Mouse (Mus musculus) MEL (cell line): ENCODE results near the gene Fam69a. TPM values are rescaled to one million over a fixed set of nuclear protein-coding genes. Genes with fewer than 3 reads are reported as not detected.
A peak's percentile ranks its signal among the peaks of the same experiment; 100 is the strongest.

Experiments
- DNase-seq: peaks from one replicate; pipeline ENCODE4 v3.0.0; 2011; ENCODE audit warnings: low read depth, low spot score
- H3K27ac ChIP-seq: 2 replicates; pipeline ENCODE4 v1.5.1; 2012; ENCODE audit warnings: low read depth, mild to moderate bottlenecking, control low read depth, low read length, moderate library complexity; ENCODE audit not compliant: control insufficient read depth
- H3K27me3 ChIP-seq, 2 experiments: fragments of 150-350 bp in 1 of 2; sonication (generic) in 1 of 2; 2 replicates each; pipeline ENCODE4 v1.6.1; 2012; ENCODE audit warnings: low read length in 2 of 2, mild to moderate bottlenecking in 2 of 2, improper control_type of control experiment in 1 of 2, moderate library complexity in 1 of 2; ENCODE audit not compliant: insufficient read depth in 2 of 2, control insufficient read depth in 1 of 2
- H3K36me3 ChIP-seq, 2 experiments: 2 replicates each; pipeline ENCODE4 v1.6.1; 2012 to 2014; ENCODE audit warnings: low read length in 2 of 2, improper control_type of control experiment in 1 of 2, inconsistent platforms in 1 of 2, mild to moderate bottlenecking in 1 of 2; ENCODE audit not compliant: insufficient read depth in 2 of 2, control insufficient read depth in 1 of 2
- H3K4me1 ChIP-seq, 2 experiments: fragments of 150-350 bp in 1 of 2; sonication (generic) in 1 of 2; 2 replicates each; pipeline ENCODE4 v1.6.1; 2012; ENCODE audit warnings: low read length in 2 of 2, improper control_type of control experiment in 1 of 2, mild to moderate bottlenecking in 1 of 2; ENCODE audit not compliant: insufficient read depth in 2 of 2, control insufficient read depth in 1 of 2
- H3K4me3 ChIP-seq, 2 experiments: fragments of 150-350 bp in 1 of 2; sonication (generic) in 1 of 2; 2 replicates each; pipeline ENCODE4 v1.5.1; 2012; ENCODE audit warnings: low read depth in 2 of 2, low read length in 2 of 2, mild to moderate bottlenecking in 2 of 2, moderate library complexity in 2 of 2, control low read depth in 1 of 2, improper control_type of control experiment in 1 of 2; ENCODE audit not compliant: control insufficient read depth in 1 of 2, insufficient read depth in 1 of 2
- H3K79me2 ChIP-seq: 2 replicates; pipeline ENCODE4 v1.6.1; 2012; ENCODE audit warnings: mild to moderate bottlenecking, low read length, moderate library complexity; ENCODE audit not compliant: control insufficient read depth, poor library complexity, insufficient read depth
- H3K9ac ChIP-seq: 2 replicates; pipeline ENCODE4 v1.6.1; 2012; ENCODE audit warnings: low read depth, mild to moderate bottlenecking, control low read depth, low read length, moderate library complexity; ENCODE audit not compliant: control insufficient read depth, poor library complexity, severe bottlenecking
- H3K9me3 ChIP-seq: fragments of 150-350 bp; sonication (generic); replicated peaks from 2 replicates; pipeline ENCODE4 v1.6.1; 2012; ENCODE audit warnings: mild to moderate bottlenecking, low read length, improper control_type of control experiment, moderate library complexity; ENCODE audit not compliant: insufficient read depth
- BHLHE40 ChIP-seq: IDR thresholded peaks from 2 replicates; pipeline ENCODE4 v1.6.1; 2012; ENCODE audit warnings: low read depth, mild to moderate bottlenecking, inconsistent platforms, low read length, improper control_type of control experiment, borderline replicate concordance
- CHD1 ChIP-seq: IDR thresholded peaks from 2 replicates; pipeline ENCODE4 v1.6.1; 2012; ENCODE audit warnings: low read depth, mild to moderate bottlenecking, inconsistent platforms, low read length, improper control_type of control experiment
- CHD2 ChIP-seq: IDR thresholded peaks from 2 replicates; pipeline ENCODE4 v1.6.1; 2011; ENCODE audit warnings: low read length, improper control_type of control experiment
- CTCF ChIP-seq, 3 experiments: IDR thresholded peaks in 2 of 3; conservative IDR thresholded peaks in 1 of 3; 2 replicates each; pipeline ENCODE4 v1.5.1; 2011 to 2012; ENCODE audit warnings: low read length in 3 of 3, low read depth in 2 of 3, mild to moderate bottlenecking in 2 of 3, improper control_type of control experiment in 1 of 3, inconsistent platforms in 1 of 3, mixed read lengths in 1 of 3, moderate library complexity in 1 of 3; ENCODE audit not compliant: control insufficient read depth in 1 of 3, insufficient read depth in 1 of 3, poor library complexity in 1 of 3, severe bottlenecking in 1 of 3
- E2F4 ChIP-seq: IDR thresholded peaks from 2 replicates; pipeline ENCODE4 v1.6.1; 2011; ENCODE audit warnings: low read depth, low read length, improper control_type of control experiment, borderline replicate concordance
- ELF1 ChIP-seq: IDR thresholded peaks from 2 replicates; pipeline ENCODE4 v1.6.1; 2014; ENCODE audit warnings: low read depth, mild to moderate bottlenecking, inconsistent platforms, low read length, improper control_type of control experiment, moderate library complexity
- ETS1 ChIP-seq: IDR thresholded peaks from 2 replicates; pipeline ENCODE4 v1.6.1; 2012; ENCODE audit warnings: low read depth, mild to moderate bottlenecking, inconsistent platforms, low read length, improper control_type of control experiment, moderate library complexity
- HCFC1 ChIP-seq: IDR thresholded peaks from 2 replicates; pipeline ENCODE4 v1.6.1; 2012; ENCODE audit warnings: low read depth, mild to moderate bottlenecking, inconsistent platforms, low read length, improper control_type of control experiment, moderate library complexity
- JUND ChIP-seq: IDR thresholded peaks from 2 replicates; pipeline ENCODE4 v1.6.1; 2011; ENCODE audit warnings: low read depth, mild to moderate bottlenecking, improper control_type of control experiment, low read length
- MAFK ChIP-seq: IDR thresholded peaks from 2 replicates; pipeline ENCODE4 v1.6.1; 2011; ENCODE audit warnings: low read depth, mild to moderate bottlenecking, low read length, improper control_type of control experiment, borderline replicate concordance
- MAX ChIP-seq: IDR thresholded peaks from 2 replicates; pipeline ENCODE4 v1.6.1; 2011; ENCODE audit warnings: low read length, improper control_type of control experiment
- MAZ ChIP-seq: IDR thresholded peaks from 2 replicates; pipeline ENCODE4 v1.6.1; 2012; ENCODE audit warnings: low read depth, mild to moderate bottlenecking, inconsistent platforms, low read length, improper control_type of control experiment
- MEF2A ChIP-seq: IDR thresholded peaks from 2 replicates; pipeline ENCODE4 v1.6.1; 2014; ENCODE audit warnings: low read depth, mild to moderate bottlenecking, inconsistent platforms, low read length, improper control_type of control experiment; ENCODE audit not compliant: poor library complexity, insufficient replicate concordance, severe bottlenecking; ENCODE audit errors: extremely low read depth
- MXI1 ChIP-seq: IDR thresholded peaks from 2 replicates; pipeline ENCODE4 v1.6.1; 2011; ENCODE audit warnings: mild to moderate bottlenecking, low read depth, low read length, improper control_type of control experiment
- MYC ChIP-seq: IDR thresholded peaks from 2 replicates; pipeline ENCODE4 v1.6.1; 2011; ENCODE audit warnings: low read depth, mild to moderate bottlenecking, low read length, improper control_type of control experiment, moderate library complexity
- NRF1 ChIP-seq: IDR thresholded peaks from 2 replicates; pipeline ENCODE4 v1.6.1; 2014; ENCODE audit warnings: low read depth, mild to moderate bottlenecking, inconsistent platforms, low read length, improper control_type of control experiment, moderate library complexity; ENCODE audit not compliant: poor library complexity, insufficient read depth, severe bottlenecking
- POLR2A ChIP-seq, 2 experiments: IDR thresholded peaks; 2 replicates each; pipeline ENCODE4 v1.6.1; 2011 to 2012; ENCODE audit warnings: low read length in 2 of 2, mild to moderate bottlenecking in 2 of 2, control low read depth in 1 of 2, improper control_type of control experiment in 1 of 2, low read depth in 1 of 2, moderate library complexity in 1 of 2; ENCODE audit not compliant: control insufficient read depth in 1 of 2, insufficient read depth in 1 of 2, poor library complexity in 1 of 2
- POLR2AphosphoS2 ChIP-seq: IDR thresholded peaks from 2 replicates; pipeline ENCODE4 v1.6.1; 2011; ENCODE audit warnings: low read length, improper control_type of control experiment
- RAD21 ChIP-seq: IDR thresholded peaks from 2 replicates; pipeline ENCODE4 v1.6.1; 2011; ENCODE audit warnings: mild to moderate bottlenecking, low read depth, low read length, improper control_type of control experiment
- RCOR1 ChIP-seq: IDR thresholded peaks from 2 replicates; pipeline ENCODE4 v1.6.1; 2012; ENCODE audit warnings: low read depth, mild to moderate bottlenecking, inconsistent platforms, low read length, improper control_type of control experiment
- SIN3A ChIP-seq: IDR thresholded peaks from 2 replicates; pipeline ENCODE4 v1.6.1; 2012; ENCODE audit warnings: low read length, improper control_type of control experiment, inconsistent platforms
- SMC3 ChIP-seq: IDR thresholded peaks from 2 replicates; pipeline ENCODE4 v1.6.1; 2011; ENCODE audit warnings: low read depth, low read length, improper control_type of control experiment
- TBP ChIP-seq: IDR thresholded peaks from 2 replicates; pipeline ENCODE4 v1.8.0; 2011; ENCODE audit warnings: low read depth, low read length, improper control_type of control experiment
- UBTF ChIP-seq: IDR thresholded peaks from 2 replicates; pipeline ENCODE4 v1.6.1; 2012; ENCODE audit warnings: low read depth, mild to moderate bottlenecking, inconsistent platforms, low read length, improper control_type of control experiment, moderate library complexity, borderline replicate concordance; ENCODE audit not compliant: insufficient read depth
- USF1 ChIP-seq: IDR thresholded peaks from 2 replicates; pipeline ENCODE4 v1.6.1; 2014; ENCODE audit warnings: low read depth, mild to moderate bottlenecking, inconsistent platforms, low read length, improper control_type of control experiment, moderate library complexity
- USF2 ChIP-seq, 2 experiments: IDR thresholded peaks; 2 replicates each; pipeline ENCODE4 v1.6.1; 2011 to 2012; ENCODE audit warnings: improper control_type of control experiment in 2 of 2, low read length in 2 of 2, borderline replicate concordance in 1 of 2, inconsistent platforms in 1 of 2, low read depth in 1 of 2, mild to moderate bottlenecking in 1 of 2; ENCODE audit not compliant: insufficient read depth in 1 of 2
- ZKSCAN1 ChIP-seq: IDR thresholded peaks from 2 replicates; pipeline ENCODE4 v1.6.1; 2012; ENCODE audit warnings: low read depth, mild to moderate bottlenecking, inconsistent platforms, low read length, improper control_type of control experiment, moderate library complexity
- ZMIZ1 ChIP-seq: IDR thresholded peaks from 2 replicates; pipeline ENCODE4 v1.6.1; 2012; ENCODE audit warnings: low read depth, mild to moderate bottlenecking, inconsistent platforms, low read length, improper control_type of control experiment, moderate library complexity
- ZNF384 ChIP-seq: IDR thresholded peaks from 2 replicates; pipeline ENCODE4 v1.6.1; 2012; ENCODE audit warnings: low read depth, mild to moderate bottlenecking, inconsistent platforms, low read length, improper control_type of control experiment
- polyA plus RNA-seq, 2 experiments: library from polyadenylated mRNA; stranded (reverse) in 1 of 2; unstranded in 1 of 2; fragments of >175 nt in 1 of 2; fragments of >200 nt in 1 of 2; gene quantifications; 2 replicates each; pipeline versions ENCODE4 v1.2.1 to v1.2.4; 2012; ENCODE audit warnings: low replicate concordance in 2 of 2, low read depth in 1 of 2; ENCODE audit not compliant: insufficient read length in 2 of 2, insufficient read depth in 1 of 2, missing spikeins in 1 of 2
- total RNA-seq: library from RNA; depleted of rRNA; stranded (reverse); fragments of 300-350 nt; gene quantifications from 2 replicates; pipeline ENCODE4 v1.2.3, GENCODE M21; 2012

Fam69a gene
- total and polyA plus RNA-seq, 3 experiments = 8.5 to 10.6 TPM; not detected in 1

- peak; percentile 65 for TF ChIP-seq USF1
- peak; percentile 65 for TF ChIP-seq MAX
- no peak for TF ChIP-seq MAFK
- no peak for TF ChIP-seq ELF1
- no peak for TF ChIP-seq NRF1
- no peak for TF ChIP-seq RAD21
- TF ChIP-seq BHLHE40 = peak; percentile 6; the same call in 1 of the 2 replicates
- TF ChIP-seq UBTF = no peak
- TF ChIP-seq POLR2AphosphoS2 = peak; percentile 39
Observed at GRCm38 (mm10) chr5:107910084-107910616, 76.7 kb downstream of the Fam69a start (continued).

GRCm38 (mm10) chr5:107909668-107910067, 77.2 kb downstream of the Fam69a start:
- Histone ChIP-seq H3K27me3 (no peaks in the 10 kb centered on the region), H3K4me3 (no peak overlapping the region), H3K27ac (no peak overlapping the region; the same call in 1 of the 2 replicates), H3K9ac (no peak overlapping the region), H3K79me2 (peaks cover 3% of the 10 kb centered on the region; the same call in 1 of the 2 replicates)
- no peak for TF ChIP-seq TBP
- TF ChIP-seq CTCF (IDR thresholded peaks at IDR 0.05 in 2 of 3, conservative IDR thresholded peaks at IDR 0.05 in 1 of 3; ENCODE audit: control insufficient read depth in 1 of 3, insufficient read depth in 1 of 3, low read depth in 2 of 3, low read length in 3 of 3, poor library complexity in 1 of 3, severe bottlenecking in 1 of 3) = no peak
- no peak for TF ChIP-seq ETS1
- no peak for TF ChIP-seq SIN3A
- no peak for TF ChIP-seq USF1
- no peak for TF ChIP-seq ZKSCAN1
- TF ChIP-seq USF2 (IDR thresholded peaks at IDR 0.05; ENCODE audit: borderline replicate concordance in 1 of 2, insufficient read depth in 1 of 2, low read depth in 1 of 2, low read length in 2 of 2) = no peak
- no peak for TF ChIP-seq MAX
- no peak for TF ChIP-seq ZNF384
- TF ChIP-seq SMC3 = peak; percentile 15; the same call in 1 of the 2 replicates
- TF ChIP-seq HCFC1 = no peak
- TF ChIP-seq E2F4 = no peak
- TF ChIP-seq POLR2AphosphoS2 = peak; percentile 94
- TF ChIP-seq ZMIZ1 = peak; percentile 29
- TF ChIP-seq POLR2A (IDR thresholded peaks at IDR 0.05; ENCODE audit: control insufficient read depth in 1 of 2, insufficient read depth in 1 of 2, low read depth in 1 of 2, low read length in 2 of 2, poor library complexity in 1 of 2) = peak in 1 of 2 experiments; percentile 42; a peak in 1 of 4 replicates
- no peak for TF ChIP-seq MAZ
- no peak for TF ChIP-seq RCOR1
- TF ChIP-seq JUND = no peak
- TF ChIP-seq CHD2 = no peak
- TF ChIP-seq BHLHE40 = no peak
- TF ChIP-seq MYC = no peak; the same call in 1 of the 2 replicates
- no peak for TF ChIP-seq MXI1
- no peak for TF ChIP-seq CHD1
- no peak for TF ChIP-seq MEF2A
- TF ChIP-seq, all 39 proteins: peak for 4
- Histone ChIP-seq H3K36me3 (peaks cover 7 to 23% of the 10 kb centered on the region in 2 experiments), H3K9me3 (no peaks in the 10 kb centered on the region), H3K4me1 (peaks cover 0 to 4% of the 10 kb centered on the region in 2 experiments; a peak in 1 of 4 replicates)
- DNase-seq = no peak
